Mouse (Mus musculus): ENCODE measurements around the gene Atp10a. TPM values are rescaled to one million over a fixed set of nuclear protein-coding genes. Genes with fewer than 3 reads are reported as not detected.

Gene Atp10a
- total RNA-seq, 2 experiments from 2014 or later = 1.7 to 1.8 TPM

GRCm38 (mm10) chr7:58866865-58867614, 211.1 kb downstream of the Atp10a start:
- ATAC-seq (replicated peaks; ENCODE audit: low FRiP score, poor library complexity, severe bottlenecking) = no peak

DNA sequence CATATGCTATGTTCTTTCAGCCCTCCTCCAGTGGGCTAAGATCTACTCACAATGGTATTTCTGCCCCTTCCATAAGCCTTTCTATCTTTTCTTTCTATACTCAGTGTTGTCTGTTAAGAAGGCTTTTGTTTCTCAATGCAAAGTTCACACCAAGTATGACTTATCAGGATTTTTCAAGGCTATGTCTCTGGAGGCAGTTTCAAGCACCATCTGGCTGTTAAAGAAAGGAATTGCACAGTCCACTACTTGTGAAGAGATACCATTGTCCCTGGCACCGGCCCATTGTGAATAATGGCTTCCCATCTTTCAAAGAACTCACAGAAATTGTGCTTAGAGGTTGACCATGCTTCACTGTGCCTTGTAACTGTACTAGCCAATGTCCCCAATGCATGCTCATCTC, 214.7 kb downstream of the Atp10a start:
- ATAC-seq (replicated peaks; ENCODE audit: low FRiP score, poor library complexity, severe bottlenecking) = no peak

- no peak for ATAC-seq (replicated peaks; ENCODE audit: low FRiP score, poor library complexity, severe bottlenecking)
These were observed 217.7 kb downstream of the Atp10a start for GRCm38 (mm10) chr7:58873676-58874075.

Data from erythroblast, adult 5-6 weeks (primary cell).